Mouse (Mus musculus): ENCODE data around the gene Prpf3. TPM values are rescaled to one million over a fixed set of nuclear protein-coding genes. Genes with fewer than 3 reads are reported as not detected.
"Not testable (repeated sequence)": the region's sequence is repeated elsewhere in the genome, so short reads cannot be mapped to it uniquely, and the experiment has no call there.

Gene Prpf3
- total and polyA plus RNA-seq, 3 experiments, result 126 to 277 (median 199) TPM

- no peak for TF ChIP-seq CHD1 (IDR thresholded peaks at IDR 0.05; ENCODE audit: low read depth, low read length)
- TF ChIP-seq GABPA (IDR thresholded peaks at IDR 0.05; ENCODE audit: low read depth, low read length), result no peak
- TF ChIP-seq NELFE (IDR thresholded peaks at IDR 0.05; ENCODE audit: low read depth, low read length), result 0 out of 2 replicates have a peak, but pooled peaks have one; percentile 32
- TF ChIP-seq MAFK (IDR thresholded peaks at IDR 0.05; ENCODE audit: borderline replicate concordance, low read depth, low read length), result no peak
- TF ChIP-seq MAX (IDR thresholded peaks at IDR 0.05; ENCODE audit: low read length), result peak; percentile 45; the same call in 1 of the 2 replicates
- 0 out of 2 replicates have a peak, but pooled peaks have one; percentile 13 for TF ChIP-seq ZNF384 (IDR thresholded peaks at IDR 0.05; ENCODE audit: low read depth, low read length)
- peak; percentile 74; the same call in 1 of the 2 replicates for TF ChIP-seq TBP (IDR thresholded peaks at IDR 0.05; ENCODE audit: low read depth, low read length)
- peak; percentile 71; the same call in 1 of the 2 replicates for TF ChIP-seq RCOR1 (IDR thresholded peaks at IDR 0.05; ENCODE audit: low read depth, low read length)
Observed at GRCm38 (mm10) chr3:95894317-95895160, 38.9 kb upstream of the Prpf3 start (continued).

GRCm38 (mm10) chr3:95893606-95894316 lies 38.1 kb upstream of the Prpf3 start, which contains the start of gene Aph1a:
Aph1a (plus strand) TSS chr3:95893969.
- Histone ChIP-seq H3K79me2 (ENCODE audit: control insufficient read depth, insufficient read depth, low read length, poor library complexity) (peaks cover 11% of the 10 kb centered on the region), H3K4me3 (ENCODE audit: control insufficient read depth in 1 of 2, insufficient read depth in 1 of 2, low read depth in 2 of 2, low read length in 2 of 2) (peak within 1 kb of the TSS; percentile 90 to 98), H3K9ac (ENCODE audit: control insufficient read depth, low read depth, low read length, poor library complexity, severe bottlenecking) (peak within 1 kb of the TSS; percentile 82), H3K4me1 (ENCODE audit: control insufficient read depth in 1 of 2, insufficient read depth in 2 of 2, low read length in 2 of 2) (peaks cover 12 to 20% of the 10 kb centered on the region in 2 experiments), H3K36me3 (ENCODE audit: control insufficient read depth in 1 of 2, insufficient read depth in 2 of 2, low read length in 2 of 2) (peaks cover 0 to 16% of the 10 kb centered on the region in 2 experiments; a peak in 2 of 4 replicates), H3K27ac (ENCODE audit: control insufficient read depth, low read depth, low read length) (peak within 1 kb of the TSS; percentile 73)
- H3K9me3 ChIP-seq (replicated peaks; ENCODE audit: insufficient read depth, low read length); H3K27me3 ChIP-seq (ENCODE audit: control insufficient read depth in 1 of 2, insufficient read depth in 2 of 2, low read length in 2 of 2): not testable (repeated sequence)
- DNase-seq (ENCODE audit: low read depth, low spot score), result peak; percentile 100
- TF ChIP-seq MEF2A (IDR thresholded peaks at IDR 0.05; ENCODE audit: extremely low read depth, insufficient replicate concordance, low read depth, low read length, poor library complexity, severe bottlenecking), result peak; percentile 21; the same call in 1 of the 2 replicates
- TF ChIP-seq NELFE (IDR thresholded peaks at IDR 0.05; ENCODE audit: low read depth, low read length), result peak; percentile 97
- TF ChIP-seq POLR2AphosphoS2 (IDR thresholded peaks at IDR 0.05; ENCODE audit: low read length), result peak; percentile 95
- TF ChIP-seq SIN3A (IDR thresholded peaks at IDR 0.05; ENCODE audit: low read length), result peak; percentile 89
- peak; percentile 67; the same call in 1 of the 2 replicates for TF ChIP-seq TCF12 (IDR thresholded peaks at IDR 0.05; ENCODE audit: low read depth, low read length)
- TF ChIP-seq MAZ (IDR thresholded peaks at IDR 0.05; ENCODE audit: low read depth, low read length), result peak; percentile 85
- TF ChIP-seq ELF1 (IDR thresholded peaks at IDR 0.05; ENCODE audit: low read depth, low read length), result peak; percentile 97
- TF ChIP-seq UBTF (IDR thresholded peaks at IDR 0.05; ENCODE audit: borderline replicate concordance, insufficient read depth, low read depth, low read length), result 0 out of 2 replicates have a peak, but pooled peaks have one; percentile 64
- TF ChIP-seq HCFC1 (IDR thresholded peaks at IDR 0.05; ENCODE audit: low read depth, low read length), result peak; percentile 95
- TF ChIP-seq MXI1 (IDR thresholded peaks at IDR 0.05; ENCODE audit: low read depth, low read length), result peak; percentile 70
- TF ChIP-seq ZNF384 (IDR thresholded peaks at IDR 0.05; ENCODE audit: low read depth, low read length), result 0 out of 2 replicates have a peak, but pooled peaks have one; percentile 43
- TF ChIP-seq POLR2A (IDR thresholded peaks at IDR 0.05; ENCODE audit: control insufficient read depth in 1 of 2, insufficient read depth in 1 of 2, low read depth in 1 of 2, low read length in 2 of 2, poor library complexity in 1 of 2), result peak; percentile 38 to 89; a peak in 2 of 4 replicates
- peak; percentile 84 for TF ChIP-seq TBP (IDR thresholded peaks at IDR 0.05; ENCODE audit: low read depth, low read length)
- TF ChIP-seq CHD2 (IDR thresholded peaks at IDR 0.05; ENCODE audit: low read length), result peak; percentile 38; the same call in 1 of the 2 replicates
- peak; percentile 71 for TF ChIP-seq MAX (IDR thresholded peaks at IDR 0.05; ENCODE audit: low read length)
- TF ChIP-seq ZMIZ1 (IDR thresholded peaks at IDR 0.05; ENCODE audit: low read depth, low read length), result peak; percentile 89; the same call in 1 of the 2 replicates
- TF ChIP-seq USF1 (IDR thresholded peaks at IDR 0.05; ENCODE audit: low read depth, low read length), result peak; percentile 66
- peak; percentile 97 for TF ChIP-seq KAT2A (conservative IDR thresholded peaks at IDR 0.05; ENCODE audit: low read depth, low read length)
- TF ChIP-seq NRF1 (IDR thresholded peaks at IDR 0.05; ENCODE audit: insufficient read depth, low read depth, low read length, poor library complexity, severe bottlenecking), result 0 out of 2 replicates have a peak, but pooled peaks have one; percentile 45
